Mouse (Mus musculus) hindbrain, embryonic 12.5 days (tissue): ENCODE data around the gene Hist1h3g. TPM values are rescaled to one million over a fixed set of nuclear protein-coding genes. Genes with fewer than 3 reads are reported as not detected.

ENCODE experiments used
- ATAC-seq: fragments of 200-750 bp; cut with Nextera tagmentation; 2 replicates; pipeline ENCODE4 v1.8.0; 2017; ENCODE audit warnings: moderate TSS enrichment; ENCODE audit not compliant: low FRiP score
- H3K27ac ChIP-seq: fragments of 300-500 bp; sonication (generic); 2 replicates; pipeline ENCODE4 v1.5.1; 2016; ENCODE audit warnings: mild to moderate bottlenecking
- H3K27me3 ChIP-seq: fragments of 300-500 bp; sonication (generic); 2 replicates; pipeline ENCODE4 v1.6.1; 2016; ENCODE audit warnings: mild to moderate bottlenecking
- H3K36me3 ChIP-seq: fragments of 300-500 bp; sonication (generic); 2 replicates; pipeline ENCODE4 v1.6.1; 2016; ENCODE audit warnings: mild to moderate bottlenecking
- H3K4me1 ChIP-seq: fragments of 300-500 bp; sonication (generic); 2 replicates; pipeline ENCODE4 v1.6.1; 2016
- H3K4me2 ChIP-seq: fragments of 300-500 bp; sonication (generic); replicated peaks from 2 replicates; pipeline ENCODE4 v1.6.1; 2016; ENCODE audit warnings: mild to moderate bottlenecking
- H3K4me3 ChIP-seq: fragments of 300-500 bp; sonication (generic); 2 replicates; pipeline ENCODE4 v1.5.1; 2016; ENCODE audit warnings: mild to moderate bottlenecking
- H3K9ac ChIP-seq: fragments of 300-500 bp; sonication (generic); 2 replicates; pipeline ENCODE4 v1.6.1; 2016; ENCODE audit warnings: mild to moderate bottlenecking, moderate library complexity
- H3K9me3 ChIP-seq: fragments of 300-500 bp; sonication (generic); replicated peaks from 2 replicates; pipeline ENCODE4 v1.6.1; 2016; ENCODE audit warnings: mild to moderate bottlenecking
- WGBS: fragments of 180-500 bp; shearing (Covaris S2); methylation state at CpG from one replicate; pipeline ENCODE4 v1.1.7; 2016; 5-methylcytosine and 5-hydroxymethylcytosine counted together
- polyA plus RNA-seq: library from polyadenylated mRNA; unstranded; fragments of >200 nt; fragmentation: Nextera tagmentation; extraction: Ambion mirVana; gene quantifications from 2 replicates; pipeline ENCODE4 v1.2.1, GENCODE M21; 2016

Hist1h3g gene
- polyA plus RNA-seq, 1 experiment from 2014 or later = 4.4 TPM

DNA sequence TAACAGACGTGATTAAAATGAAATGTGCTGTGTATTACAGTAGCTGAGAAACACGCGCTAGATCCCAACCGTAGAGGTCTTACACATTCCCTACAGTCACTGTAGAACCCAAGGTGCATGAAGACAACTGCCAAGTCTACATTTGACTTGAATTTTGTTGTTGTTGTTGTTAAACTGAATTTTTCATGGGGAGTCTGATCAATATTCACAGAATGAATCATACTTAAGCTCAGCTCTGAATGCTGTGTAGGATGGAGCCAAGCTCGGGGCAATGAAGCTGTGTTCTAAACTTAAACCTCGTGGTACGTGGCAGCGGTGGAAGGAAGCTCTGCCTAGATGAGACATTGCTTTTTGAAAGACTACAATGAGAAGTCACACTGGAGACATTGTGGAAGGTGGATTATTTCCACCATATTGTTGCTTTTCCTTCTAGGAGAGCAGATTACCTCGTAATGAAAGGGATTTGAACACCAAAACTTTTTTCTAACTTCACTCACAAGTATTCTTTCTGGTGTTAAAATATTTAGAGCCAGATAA, 33.1 kb upstream of the Hist1h3g start:
- no peaks in the 10 kb centered on the region for H3K36me3 ChIP-seq
- H3K27me3 ChIP-seq = peaks cover 11% of the 10 kb centered on the region
- no peak overlapping the region; the same call in 1 of the 2 replicates for H3K4me3 ChIP-seq
- H3K4me1 ChIP-seq = peaks cover 12% of the 10 kb centered on the region; the same call in 1 of the 2 replicates
- H3K9me3 ChIP-seq = no peaks in the 10 kb centered on the region
- no peak overlapping the region for H3K9ac ChIP-seq
- H3K27ac ChIP-seq = no peak overlapping the region
- no peak for ATAC-seq
- 29% methylated on average over 9 of the region's 9 CpGs for WGBS
- no peak overlapping the region for H3K4me2 ChIP-seq

DNA sequence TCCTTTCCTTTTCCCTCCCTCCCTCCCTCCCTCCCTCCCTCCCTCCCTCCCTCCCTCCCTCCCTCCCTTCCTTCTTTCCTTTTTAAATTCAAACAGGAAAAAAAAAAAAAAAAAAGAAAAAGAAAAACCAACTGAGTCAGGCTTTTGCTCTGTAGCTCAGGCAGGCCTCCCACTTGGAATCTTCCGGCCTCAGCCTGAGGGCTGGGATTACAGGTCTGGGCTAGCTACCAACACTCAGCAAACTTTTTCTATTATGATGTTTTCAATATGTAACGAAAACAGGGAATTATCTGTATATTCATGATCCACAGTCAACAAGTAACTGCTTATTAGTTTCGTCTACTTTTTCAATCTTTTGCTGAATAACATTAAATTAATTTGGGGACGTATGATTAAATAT, 32.3 kb upstream of the Hist1h3g start:
- H3K36me3 ChIP-seq = no peaks in the 10 kb centered on the region
- 38% methylated on average over 4 of the region's 4 CpGs for WGBS

DNA sequence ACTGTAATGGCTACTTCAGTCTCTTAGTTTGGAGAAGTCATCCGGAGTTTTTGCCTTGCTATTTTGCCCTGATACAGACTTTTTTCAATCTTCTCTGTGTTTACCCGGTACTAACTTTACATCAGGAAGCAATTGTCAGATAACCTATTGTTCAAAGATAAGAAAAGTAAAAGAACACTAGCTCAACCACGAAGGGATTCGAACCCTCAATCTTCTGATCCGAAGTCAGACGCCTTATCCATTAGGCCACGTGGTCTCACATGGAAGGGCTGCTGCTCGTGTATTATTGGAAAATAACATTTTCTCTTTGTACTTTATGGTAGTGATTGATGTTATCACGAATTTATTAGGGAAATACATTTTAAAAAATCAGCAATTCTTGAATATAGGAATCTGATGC, 31.4 kb upstream of the Hist1h3g start:
- peak overlapping the region; percentile 2; the same call in 1 of the 2 replicates for H3K4me2 ChIP-seq
- no peak overlapping the region for H3K27ac ChIP-seq
- H3K9ac ChIP-seq = no peak overlapping the region
- no peaks in the 10 kb centered on the region for H3K9me3 ChIP-seq
- 1% methylated on average over 9 of the region's 9 CpGs for WGBS
- H3K4me3 ChIP-seq = no peak overlapping the region
- peaks cover 7% of the 10 kb centered on the region; the same call in 1 of the 2 replicates for H3K4me1 ChIP-seq
- no peaks in the 10 kb centered on the region for H3K36me3 ChIP-seq
- peaks cover 8% of the 10 kb centered on the region; the same call in 1 of the 2 replicates for H3K27me3 ChIP-seq
- ATAC-seq = no peak

More for the DNA sequence above, 32.3 kb upstream of the Hist1h3g start:
- Histone ChIP-seq H3K27ac (no peak overlapping the region), H3K4me2 (no peak overlapping the region), H3K4me1 (peaks cover 12% of the 10 kb centered on the region; the same call in 1 of the 2 replicates), H3K9ac (no peak overlapping the region), H3K9me3 (no peaks in the 10 kb centered on the region), H3K27me3 (peaks cover 11% of the 10 kb centered on the region), H3K4me3 (no peak overlapping the region)
- no peak for ATAC-seq

DNA sequence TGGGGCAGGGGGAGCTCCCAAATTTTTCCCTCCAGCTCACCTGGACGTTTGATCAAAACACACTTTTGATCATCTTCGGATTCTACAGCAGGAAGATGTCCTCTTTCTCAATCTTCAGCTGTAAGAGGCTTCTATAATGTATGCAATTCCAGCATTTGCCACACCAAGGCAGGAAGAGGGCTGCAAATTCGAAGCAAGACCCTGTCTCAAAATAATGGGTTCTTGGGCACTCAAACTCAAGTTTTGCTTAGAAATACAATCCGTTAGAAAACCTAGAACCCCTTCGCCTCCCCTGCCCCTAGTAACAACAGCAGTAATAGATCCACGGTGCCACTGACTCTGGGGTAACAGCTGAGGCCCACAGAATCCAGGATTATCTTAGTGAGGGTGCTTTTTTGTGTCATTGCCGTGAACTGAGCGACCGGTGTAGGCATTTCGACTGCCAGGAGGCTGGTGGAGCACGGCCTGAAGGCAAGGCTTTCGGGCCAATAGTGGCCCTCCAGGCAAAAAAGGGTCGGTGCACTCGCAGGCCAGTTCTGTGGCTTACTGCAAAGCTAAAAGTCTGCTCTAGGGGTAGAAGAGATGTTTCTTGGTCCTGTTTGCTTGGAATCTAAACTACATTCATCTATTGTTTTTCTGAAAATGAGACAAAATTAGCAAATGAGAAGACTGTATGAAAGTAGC, 29.4 kb upstream of the Hist1h3g start:
- H3K27me3 ChIP-seq = peaks cover 3% of the 10 kb centered on the region; the same call in 1 of the 2 replicates
- H3K4me1 ChIP-seq = peaks cover 6% of the 10 kb centered on the region; the same call in 1 of the 2 replicates
- H3K9me3 ChIP-seq = no peaks in the 10 kb centered on the region
- ATAC-seq = no peak
- no peak overlapping the region for H3K9ac ChIP-seq
- WGBS = 4% methylated on average over 14 of the region's 14 CpGs
- peak overlapping the region; percentile 20 for H3K4me3 ChIP-seq
- peak overlapping the region; percentile 17; the same call in 1 of the 2 replicates for H3K27ac ChIP-seq
- H3K36me3 ChIP-seq = no peaks in the 10 kb centered on the region
- H3K4me2 ChIP-seq = peak overlapping the region; percentile 51

DNA sequence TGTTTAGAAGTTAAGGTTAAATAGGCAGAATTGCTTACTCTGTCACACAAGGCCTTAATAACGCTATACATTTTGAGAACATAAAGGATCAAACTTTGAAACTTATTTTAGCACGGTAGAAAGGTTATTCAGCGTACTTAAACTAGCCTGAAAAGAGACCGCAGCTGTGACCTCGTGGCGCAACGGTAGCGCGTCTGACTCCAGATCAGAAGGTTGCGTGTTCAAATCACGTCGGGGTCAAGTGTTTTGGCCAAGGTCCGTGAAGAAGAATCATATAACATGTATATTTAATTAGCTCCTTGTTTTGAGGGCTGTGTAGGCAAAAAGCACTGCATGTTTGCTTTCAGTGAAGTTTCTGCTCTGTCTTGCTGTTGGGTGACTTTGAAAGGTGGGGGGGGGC, 28.9 kb upstream of the Hist1h3g start:
- no peaks in the 10 kb centered on the region for H3K36me3 ChIP-seq
- WGBS = 2% methylated on average over 13 of the region's 13 CpGs
- peak overlapping the region; percentile 51 for H3K4me2 ChIP-seq
- no peak overlapping the region for H3K9ac ChIP-seq
- no peak overlapping the region for H3K4me3 ChIP-seq
- H3K27me3 ChIP-seq = peaks cover 3% of the 10 kb centered on the region; the same call in 1 of the 2 replicates
- no peak overlapping the region for H3K27ac ChIP-seq
- H3K9me3 ChIP-seq = no peaks in the 10 kb centered on the region
- ATAC-seq = no peak
- H3K4me1 ChIP-seq = peaks cover 6% of the 10 kb centered on the region; the same call in 1 of the 2 replicates

DNA sequence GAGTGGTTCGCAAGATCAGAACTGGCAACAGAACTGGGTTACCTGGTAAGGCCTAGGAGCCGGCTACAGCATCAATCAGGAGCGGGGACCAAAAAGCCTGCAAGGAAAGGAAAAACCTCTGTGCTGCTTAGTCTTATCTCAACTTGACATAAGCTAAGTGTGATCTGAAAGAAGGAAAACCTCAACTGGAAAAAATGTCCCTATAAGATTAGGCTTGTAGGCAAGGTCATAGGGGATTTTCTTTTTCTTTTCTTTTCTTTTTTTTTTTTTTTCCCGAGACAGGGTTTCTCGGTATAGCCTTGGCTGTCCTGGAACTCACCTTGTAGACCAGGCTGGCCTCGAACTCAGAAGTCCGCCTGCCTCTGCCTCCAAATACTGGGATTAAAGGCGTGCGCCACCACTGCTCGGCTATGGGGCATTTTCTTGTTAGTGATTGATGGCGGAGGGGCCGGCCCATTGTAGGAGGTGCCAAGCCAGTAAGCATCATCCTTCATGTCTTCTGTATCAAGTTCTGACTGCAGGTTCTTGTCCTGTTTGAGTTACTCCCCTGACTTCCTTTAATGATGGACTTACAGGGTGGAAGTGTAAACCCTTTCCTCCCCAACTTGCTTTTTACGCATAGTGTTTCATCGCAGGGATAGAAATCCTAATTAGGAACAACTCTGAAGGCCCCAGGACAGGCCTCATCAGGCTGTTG, 28.3 kb upstream of the Hist1h3g start:
- H3K27ac ChIP-seq = no peak overlapping the region
- ATAC-seq = no peak
- no peaks in the 10 kb centered on the region for H3K27me3 ChIP-seq
- peak overlapping the region; percentile 51; the same call in 1 of the 2 replicates for H3K4me2 ChIP-seq
- no peak overlapping the region for H3K9ac ChIP-seq
- peaks cover 6% of the 10 kb centered on the region; the same call in 1 of the 2 replicates for H3K4me1 ChIP-seq
- no peak overlapping the region for H3K4me3 ChIP-seq
- no peaks in the 10 kb centered on the region for H3K9me3 ChIP-seq
- 15% methylated on average over 14 of the region's 14 CpGs for WGBS
- H3K36me3 ChIP-seq = no peaks in the 10 kb centered on the region

DNA sequence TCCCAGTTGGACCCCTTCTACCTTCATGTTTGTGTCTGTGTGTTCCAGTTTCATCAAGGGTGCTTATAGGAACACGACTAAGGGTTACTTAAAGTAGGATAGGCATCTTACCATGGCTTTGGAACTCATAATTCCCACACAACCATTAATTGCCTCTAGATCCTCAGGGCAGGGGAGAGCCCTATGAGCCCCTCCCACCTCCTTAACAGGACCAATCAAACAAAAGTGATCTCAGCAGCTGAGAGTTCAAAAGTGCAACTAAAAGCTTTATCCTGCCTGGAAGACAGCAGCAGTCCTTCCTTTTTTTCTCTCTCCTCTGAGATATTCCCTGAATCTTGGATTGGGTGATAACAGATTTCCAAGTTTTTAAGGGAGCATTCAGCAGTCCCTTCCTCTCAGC, 25.1 kb upstream of the Hist1h3g start:
- 30% methylated on average over 1 of the region's 1 CpGs for WGBS
- no peak for ATAC-seq
- H3K36me3 ChIP-seq = no peaks in the 10 kb centered on the region
- H3K4me2 ChIP-seq = no peak overlapping the region
- peaks cover 6% of the 10 kb centered on the region; the same call in 1 of the 2 replicates for H3K4me1 ChIP-seq
- H3K9me3 ChIP-seq = no peaks in the 10 kb centered on the region
- no peak overlapping the region for H3K27ac ChIP-seq
- H3K9ac ChIP-seq = no peak overlapping the region
- no peak overlapping the region for H3K4me3 ChIP-seq
- H3K27me3 ChIP-seq = no peaks in the 10 kb centered on the region

DNA sequence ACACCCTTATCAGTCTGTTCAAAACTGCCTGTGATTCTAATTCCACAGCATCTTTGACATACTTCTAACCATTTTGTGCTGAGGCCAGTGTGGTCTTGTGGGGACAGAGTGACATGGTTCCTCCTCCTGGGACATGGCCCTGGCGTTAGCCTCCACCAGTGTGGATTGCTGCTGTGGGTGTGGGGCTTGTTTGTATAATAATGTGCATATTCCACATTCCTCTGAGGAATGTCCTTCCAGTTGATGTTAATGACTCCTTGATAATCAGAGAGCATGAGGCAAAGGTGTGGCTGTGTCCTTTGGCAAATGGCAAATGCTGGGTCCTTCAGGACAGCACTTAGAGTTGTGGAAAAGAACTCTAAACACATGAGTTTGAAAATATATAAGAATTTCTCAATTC, 21.7 kb upstream of the Hist1h3g start:
- Histone ChIP-seq H3K36me3 (no peaks in the 10 kb centered on the region), H3K4me3 (no peak overlapping the region), H3K27ac (no peak overlapping the region), H3K4me1 (0 out of 2 replicates have a peak, but pooled peaks cover 3% of the 10 kb centered on the region), H3K9me3 (no peaks in the 10 kb centered on the region), H3K9ac (no peak overlapping the region), H3K4me2 (no peak overlapping the region), H3K27me3 (no peaks in the 10 kb centered on the region)
- no peak for ATAC-seq
- 84% methylated on average over 1 of the region's 1 CpGs for WGBS

DNA sequence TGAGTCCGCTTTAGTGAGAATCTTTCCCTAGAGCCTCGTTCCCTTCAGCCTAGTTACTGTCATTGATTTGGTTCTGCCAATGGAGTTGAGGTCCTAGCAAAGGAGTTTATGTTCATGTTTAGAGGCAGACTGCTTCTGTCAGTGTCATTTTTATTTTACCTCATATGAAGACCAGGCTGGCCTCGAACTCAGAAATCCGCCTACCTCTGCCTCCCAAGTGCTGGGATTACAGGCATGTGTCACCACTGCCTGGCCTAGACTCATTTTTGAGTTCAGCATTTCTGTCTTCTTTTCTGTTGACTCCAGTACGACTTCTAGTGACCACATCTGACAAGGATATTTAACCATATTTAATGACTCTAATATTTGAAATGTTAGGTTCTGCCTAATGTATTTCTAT, 19.9 kb upstream of the Hist1h3g start:
- H3K4me3 ChIP-seq = no peak overlapping the region
- H3K9me3 ChIP-seq = no peaks in the 10 kb centered on the region
- H3K4me1 ChIP-seq = peaks cover 3% of the 10 kb centered on the region; the same call in 1 of the 2 replicates
- no peaks in the 10 kb centered on the region for H3K27me3 ChIP-seq
- ATAC-seq = no peak
- WGBS = 75% methylated on average over 5 of the region's 5 CpGs
- no peak overlapping the region for H3K27ac ChIP-seq
- H3K4me2 ChIP-seq = no peak overlapping the region
- no peaks in the 10 kb centered on the region for H3K36me3 ChIP-seq
- H3K9ac ChIP-seq = no peak overlapping the region

DNA sequence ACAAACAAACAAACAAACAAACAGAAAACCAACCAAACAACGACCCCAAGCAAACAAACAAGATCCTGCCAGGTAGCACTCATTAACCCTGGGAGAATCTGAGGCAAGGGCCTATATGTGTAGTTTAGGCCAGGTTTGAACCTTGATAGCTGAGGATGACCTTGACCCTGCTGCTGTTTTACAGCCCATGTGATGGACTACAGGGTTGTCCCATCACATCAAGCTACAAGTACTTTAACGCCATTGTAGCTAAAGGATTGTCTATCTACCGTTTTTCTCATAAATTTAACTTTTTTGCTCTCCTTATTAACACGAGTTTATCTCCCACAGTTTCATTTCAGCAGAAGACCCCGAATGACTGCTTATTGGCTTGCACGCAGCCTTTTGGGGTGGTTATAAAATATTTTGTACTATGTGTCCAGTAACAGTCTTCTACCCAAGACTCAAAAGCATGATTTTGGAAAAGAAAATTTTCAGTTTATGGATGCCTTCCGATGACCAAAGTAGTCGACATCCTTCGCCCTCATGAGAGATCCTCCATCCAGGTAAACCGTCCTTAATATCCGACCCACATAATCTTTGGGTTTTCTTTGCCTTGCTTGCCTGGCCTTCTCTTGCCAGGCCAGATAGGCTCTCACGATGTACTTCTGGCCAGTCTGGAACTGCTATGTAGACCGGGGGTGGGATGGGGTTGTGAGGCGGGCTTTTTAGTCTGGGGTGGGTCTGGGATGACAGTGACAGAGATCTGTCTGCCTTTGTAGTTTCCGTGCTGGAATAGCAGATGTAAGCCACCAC, 19.2 kb upstream of the Hist1h3g start:
- H3K4me1 ChIP-seq = peaks cover 3% of the 10 kb centered on the region; the same call in 1 of the 2 replicates

DNA sequence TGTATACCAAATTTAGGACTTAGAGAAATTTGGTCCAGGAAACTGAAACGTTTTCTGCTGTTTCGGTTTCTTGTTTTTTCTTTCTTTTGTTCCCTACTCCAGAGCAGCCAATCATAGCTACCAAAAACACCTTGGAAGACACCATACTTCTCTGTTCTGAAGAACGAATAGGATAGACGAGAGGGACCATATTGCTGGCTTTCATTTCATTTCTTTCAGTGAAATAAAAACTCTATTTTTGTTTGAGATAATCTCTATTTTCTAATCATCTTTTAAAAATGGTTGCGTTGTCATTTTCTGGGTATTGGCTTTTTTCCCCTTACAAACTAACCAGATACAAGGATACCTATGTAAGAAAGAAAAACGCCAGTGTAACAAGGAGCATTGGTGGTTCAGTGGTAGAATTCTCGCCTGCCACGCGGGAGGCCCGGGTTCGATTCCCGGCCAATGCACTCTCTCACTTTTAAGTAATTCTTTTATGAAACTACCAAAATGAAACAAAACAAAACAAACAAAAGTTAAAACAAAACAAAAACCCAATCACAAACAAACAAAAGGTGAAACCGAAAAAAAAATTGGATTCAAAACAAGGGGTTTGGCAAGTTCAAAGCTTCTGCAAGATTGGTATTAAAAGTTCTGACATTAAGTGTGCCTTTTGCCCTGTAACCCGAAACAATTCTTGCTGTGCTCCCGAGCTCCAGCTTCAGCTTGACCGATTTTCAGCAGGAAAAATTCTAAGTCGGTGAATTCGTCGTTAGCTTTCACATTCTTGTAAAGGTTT, 18.2 kb upstream of the Hist1h3g start:
- H3K4me2 ChIP-seq = peak overlapping the region; percentile 68
- no peaks in the 10 kb centered on the region for H3K27me3 ChIP-seq
- no peak overlapping the region for H3K27ac ChIP-seq
- WGBS = under 1% methylated on average over 19 of the region's 19 CpGs
- peak overlapping the region; percentile 41 for H3K4me3 ChIP-seq
- H3K9me3 ChIP-seq = no peaks in the 10 kb centered on the region
- peaks cover 3% of the 10 kb centered on the region; the same call in 1 of the 2 replicates for H3K4me1 ChIP-seq
- no peaks in the 10 kb centered on the region for H3K36me3 ChIP-seq
- ATAC-seq = peak; percentile 67
- H3K9ac ChIP-seq = 0 out of 2 replicates have a peak overlapping the region, but pooled peaks have one; percentile 18

More for the DNA sequence above, 19.2 kb upstream of the Hist1h3g start:
- no peaks in the 10 kb centered on the region for H3K27me3 ChIP-seq
- H3K9me3 ChIP-seq = no peaks in the 10 kb centered on the region
- peak overlapping the region; percentile 39; the same call in 1 of the 2 replicates for H3K9ac ChIP-seq
- no peak overlapping the region for H3K27ac ChIP-seq
- 52% methylated on average over 15 of the region's 15 CpGs for WGBS
- no peak for ATAC-seq
- peak overlapping the region; percentile 68 for H3K4me2 ChIP-seq
- no peaks in the 10 kb centered on the region for H3K36me3 ChIP-seq
- peak overlapping the region; percentile 31 for H3K4me3 ChIP-seq
